Mouse (Mus musculus) ES-Bruce4 (cell line): ENCODE measurements at regions not wholly inside any gene's neighbourhood (a gene's known extent, or its start where the extent isn't known, plus 50 kb on each side); places are given as distances from the start of the nearest gene placed in this dataset.

Experiments used
- H3K27ac ChIP-seq: 2 replicates; pipeline ENCODE4 v1.5.1; 2012; ENCODE audit warnings: low read length, inconsistent platforms; ENCODE audit not compliant: insufficient read depth
- H3K27me3 ChIP-seq: 2 replicates; pipeline ENCODE4 v1.6.1; 2012; ENCODE audit warnings: mild to moderate bottlenecking, low read length, inconsistent platforms; ENCODE audit not compliant: control insufficient read depth, poor library complexity, insufficient read depth, severe bottlenecking
- H3K36me3 ChIP-seq: 2 replicates; pipeline ENCODE4 v1.6.1; 2012; ENCODE audit warnings: inconsistent platforms, mild to moderate bottlenecking, low read length, moderate library complexity; ENCODE audit not compliant: control insufficient read depth, poor library complexity, insufficient read depth, severe bottlenecking
- H3K4me1 ChIP-seq: one replicate; pipeline ENCODE4 v1.8.1; 2011; ENCODE audit warnings: low read length; ENCODE audit not compliant: control insufficient read depth, insufficient read depth
- H3K4me3 ChIP-seq: 2 replicates; pipeline ENCODE4 v1.5.1; 2011; ENCODE audit warnings: low read depth, mild to moderate bottlenecking, low read length
- H3K9ac ChIP-seq: 2 replicates; pipeline ENCODE4 v1.6.1; 2012; ENCODE audit warnings: low read depth, mild to moderate bottlenecking, inconsistent platforms; ENCODE audit not compliant: poor library complexity, severe bottlenecking
- H3K9me3 ChIP-seq: replicated peaks from 2 replicates; pipeline ENCODE4 v1.6.1; 2012; ENCODE audit warnings: mild to moderate bottlenecking, low read length, inconsistent platforms; ENCODE audit not compliant: control insufficient read depth, poor library complexity, insufficient read depth, severe bottlenecking
- CTCF ChIP-seq: IDR thresholded peaks from one replicate; pipeline ENCODE4 v1.8.1; 2011; ENCODE audit warnings: low read depth, low read length
- EP300 ChIP-seq: IDR thresholded peaks from 2 replicates; pipeline ENCODE4 v1.6.1; 2011; ENCODE audit warnings: low read depth, low read length; ENCODE audit not compliant: insufficient read depth
- POLR2A ChIP-seq: IDR thresholded peaks from one replicate; pipeline ENCODE4 v1.8.1; 2011; ENCODE audit warnings: low read length; ENCODE audit not compliant: insufficient read depth

DNA sequence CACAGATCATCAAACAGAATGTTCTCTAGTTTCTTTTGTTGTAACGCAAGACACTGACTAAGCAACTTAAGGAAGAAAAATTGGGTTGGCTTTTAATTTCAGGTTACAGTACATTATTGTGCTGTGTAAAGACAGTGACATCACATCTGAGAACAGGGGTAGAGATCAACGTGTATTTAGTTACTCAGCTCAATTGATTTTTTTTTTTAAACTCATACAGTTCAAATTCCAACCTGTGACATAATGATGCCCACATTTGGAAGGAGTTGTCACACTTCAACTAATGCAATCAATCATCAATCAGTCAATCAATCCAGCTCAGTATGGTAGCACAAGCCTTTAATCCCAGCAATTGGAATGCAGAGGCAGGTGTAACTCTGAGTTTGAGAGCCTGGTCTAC lies 221.0 kb upstream of the Fn1 start:
- H3K4me3 ChIP-seq: no peak overlapping the region
- no peaks in the 10 kb centered on the region for H3K27me3 ChIP-seq
- H3K9me3 ChIP-seq: peaks cover 8% of the 10 kb centered on the region
- no peak for TF ChIP-seq CTCF
- TF ChIP-seq POLR2A: no peak
- no peak for TF ChIP-seq EP300
- H3K36me3 ChIP-seq: no peaks in the 10 kb centered on the region
- H3K27ac ChIP-seq: no peak overlapping the region
- H3K9ac ChIP-seq: no peak overlapping the region
- no peaks in the 10 kb centered on the region for H3K4me1 ChIP-seq

DNA sequence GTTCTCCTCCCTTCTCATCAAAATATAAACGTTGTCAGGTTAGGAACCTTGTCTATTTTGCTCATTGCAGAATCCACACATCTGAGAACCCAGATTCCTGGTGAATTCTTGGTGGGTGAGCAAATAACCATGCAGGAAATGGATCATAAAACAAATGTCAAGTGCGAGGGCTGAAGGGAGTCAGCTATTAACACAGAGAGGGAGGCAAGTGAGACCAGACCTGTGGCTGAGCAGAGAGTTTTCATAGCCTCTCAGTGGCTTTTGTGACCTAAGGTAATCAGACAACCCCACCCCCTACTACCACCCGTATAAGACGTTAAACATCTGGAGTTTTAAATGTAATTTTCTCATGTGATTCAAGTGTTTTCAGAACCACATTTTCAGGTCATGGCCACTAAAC lies 212.7 kb upstream of the Fn1 start:
- Histone ChIP-seq H3K9ac (no peak overlapping the region), H3K27ac (no peak overlapping the region)

DNA sequence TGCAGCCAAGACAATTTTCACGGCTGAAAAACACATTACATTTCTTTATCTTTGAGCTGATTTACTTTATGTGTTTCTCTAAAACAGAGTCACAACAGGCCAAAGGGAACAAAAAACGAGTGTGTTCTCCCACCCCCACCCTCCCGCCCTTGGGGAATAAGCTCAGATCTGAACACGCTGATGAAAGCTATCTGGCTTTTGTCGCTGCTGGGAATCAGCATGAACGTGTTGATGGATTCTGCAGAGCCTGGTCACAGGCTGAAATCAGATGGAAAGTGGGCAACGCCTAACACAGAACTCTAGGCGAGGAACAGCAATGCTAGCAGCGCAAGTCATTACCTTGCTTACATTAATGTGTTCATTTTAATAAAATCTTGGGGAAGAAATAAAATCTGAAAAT lies 211.7 kb upstream of the Fn1 start:
- no peaks in the 10 kb centered on the region for H3K36me3 ChIP-seq
- H3K4me1 ChIP-seq: no peaks in the 10 kb centered on the region
- H3K4me3 ChIP-seq: no peak overlapping the region
- no peak overlapping the region for H3K9ac ChIP-seq
- TF ChIP-seq POLR2A (no peak), EP300 (no peak), CTCF (no peak)
- H3K27me3 ChIP-seq: no peaks in the 10 kb centered on the region
- H3K27ac ChIP-seq: no peak overlapping the region
- peaks cover 7% of the 10 kb centered on the region for H3K9me3 ChIP-seq

More for the DNA sequence above, 212.7 kb upstream of the Fn1 start:
- H3K4me1 ChIP-seq: no peaks in the 10 kb centered on the region
- no peaks in the 10 kb centered on the region for H3K36me3 ChIP-seq
- H3K9me3 ChIP-seq: peaks cover 10% of the 10 kb centered on the region
- no peak overlapping the region for H3K4me3 ChIP-seq
- no peak for TF ChIP-seq POLR2A
- no peak for TF ChIP-seq EP300
- TF ChIP-seq CTCF: no peak
- no peaks in the 10 kb centered on the region for H3K27me3 ChIP-seq

DNA sequence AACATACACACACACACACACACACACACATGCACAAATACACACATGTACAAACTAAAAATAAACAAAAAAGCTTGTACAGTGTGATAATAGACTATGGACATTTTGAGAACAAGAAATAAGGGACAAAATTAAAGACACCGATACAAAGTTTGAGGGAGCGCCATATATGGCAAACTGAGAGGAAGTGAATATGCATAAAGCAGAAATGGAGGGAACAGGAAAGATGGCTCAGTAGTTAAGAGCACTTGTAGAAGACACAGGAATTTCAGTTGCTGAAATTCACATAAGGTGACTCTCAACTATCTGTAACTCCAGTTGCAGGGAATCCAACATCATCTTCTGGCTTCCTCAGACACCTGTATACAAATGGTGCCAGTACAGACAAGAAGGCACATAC lies 200.2 kb upstream of the Fn1 start:
- Histone ChIP-seq H3K9ac (no peak overlapping the region), H3K36me3 (no peaks in the 10 kb centered on the region), H3K27me3 (no peaks in the 10 kb centered on the region; the same call in 1 of the 2 replicates), H3K4me3 (no peak overlapping the region), H3K4me1 (no peaks in the 10 kb centered on the region), H3K27ac (no peak overlapping the region), H3K9me3 (no peaks in the 10 kb centered on the region)
- TF ChIP-seq CTCF (no peak), EP300 (no peak), POLR2A (no peak)

DNA sequence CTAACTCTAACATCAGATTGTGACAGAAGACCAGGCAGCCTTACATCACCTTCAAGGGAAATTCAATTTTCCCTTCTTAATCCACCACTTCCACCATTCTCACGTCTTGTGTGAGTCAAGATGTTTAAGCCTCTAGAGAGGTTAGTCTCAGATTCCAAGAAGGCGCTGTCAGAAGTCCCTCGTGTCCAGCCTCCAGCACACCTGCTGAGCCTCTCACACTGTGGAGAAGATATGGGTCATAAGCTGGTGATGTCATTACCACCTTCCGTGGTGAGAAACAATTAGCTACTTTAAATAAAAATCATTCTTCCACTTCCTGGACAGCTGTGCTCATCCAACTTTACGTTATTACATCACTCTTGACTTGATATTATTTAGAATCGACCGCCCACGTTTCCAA lies 198.3 kb upstream of the Fn1 start:
- TF ChIP-seq POLR2A (no peak), EP300 (no peak), CTCF (no peak)
- Histone ChIP-seq H3K9ac (no peak overlapping the region), H3K27me3 (no peaks in the 10 kb centered on the region; the same call in 1 of the 2 replicates), H3K4me1 (no peaks in the 10 kb centered on the region), H3K9me3 (no peaks in the 10 kb centered on the region), H3K4me3 (no peak overlapping the region), H3K36me3 (no peaks in the 10 kb centered on the region), H3K27ac (no peak overlapping the region)

DNA sequence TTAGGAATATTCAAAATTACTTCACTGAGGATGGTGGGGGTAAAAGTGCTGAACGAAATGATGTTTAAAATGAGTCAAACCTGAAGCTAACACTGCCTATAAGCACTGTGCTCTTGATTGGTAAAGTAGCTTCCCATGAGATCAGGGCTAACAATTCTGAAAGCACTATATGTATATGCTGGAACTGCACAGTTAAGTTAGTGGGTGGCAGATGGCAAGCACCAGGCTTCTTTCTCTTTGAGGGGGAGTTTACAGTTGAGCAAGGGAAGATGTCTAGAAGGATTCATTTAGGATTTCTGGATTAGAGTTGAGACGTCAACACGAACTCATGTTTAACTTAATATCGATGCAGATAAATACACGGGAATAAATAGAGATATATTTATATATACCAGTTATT lies 195.7 kb upstream of the Fn1 start:
- Histone ChIP-seq H3K36me3 (no peaks in the 10 kb centered on the region), H3K4me1 (no peaks in the 10 kb centered on the region), H3K27me3 (no peaks in the 10 kb centered on the region; the same call in 1 of the 2 replicates), H3K9ac (no peak overlapping the region), H3K27ac (no peak overlapping the region), H3K4me3 (no peak overlapping the region), H3K9me3 (no peaks in the 10 kb centered on the region)
- TF ChIP-seq EP300: no peak
- TF ChIP-seq CTCF: no peak
